In the genomic region with DNA sequence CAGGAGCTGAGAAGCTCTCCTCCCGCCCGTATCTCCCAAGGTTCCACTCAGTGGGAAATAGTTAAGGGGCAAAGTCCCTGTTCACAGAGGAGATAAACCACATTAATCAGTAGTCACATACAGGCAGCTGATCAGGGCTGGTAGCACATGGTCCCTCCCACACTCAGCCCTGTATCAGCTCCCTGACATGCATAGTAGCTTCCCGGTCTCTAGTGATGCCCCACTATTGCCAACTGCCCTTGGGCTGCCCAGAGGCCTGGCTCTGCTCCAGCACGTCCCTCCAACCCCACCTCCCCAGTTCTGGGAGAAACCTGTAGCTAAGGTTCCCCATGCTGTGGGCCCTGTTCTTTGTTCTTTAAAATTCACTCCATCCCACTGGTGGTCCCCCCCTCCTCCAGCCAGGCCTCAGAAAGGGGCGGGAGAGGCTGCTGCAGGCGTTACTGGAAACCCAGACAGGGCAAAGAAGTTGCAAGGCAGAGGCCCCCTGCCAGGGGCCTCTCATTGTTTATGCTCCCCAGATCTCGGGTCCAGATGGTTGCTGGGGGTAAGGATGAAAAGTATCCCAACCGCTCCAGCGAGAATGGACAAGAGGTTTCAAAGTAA, we compare ENCODE assay signal across 8 mouse cellular contexts. TPM values are rescaled to one million over a fixed set of nuclear protein-coding genes. Genes with fewer than 3 reads are reported as not detected.
DNase-seq lines count a peak whose midpoint lies in the region; ATAC-seq and TF ChIP-seq lines count a peak whose summit lies in the region.

No protein-coding gene starts in this region.

- peaks cover 39% of the 10 kb centered on the region for H3K4me1 ChIP-seq in lung, embryonic 16.5 days (replicated peaks; ENCODE audit: control insufficient read depth, insufficient read depth, low read length)
- H3K4me1 ChIP-seq in hindbrain, embryonic 10.5 days (replicated peaks), result peaks cover 76% of the 10 kb centered on the region
- peaks cover 70% of the 10 kb centered on the region for H3K4me1 ChIP-seq in liver, embryonic 13.5 days (replicated peaks)
- no peaks in the 10 kb centered on the region for H3K4me1 ChIP-seq in spleen, adult 2 months (ENCODE audit: control insufficient read depth, insufficient read depth, insufficient read length)

- DNase-seq in lung, postnatal 14 days, result no peak
- peak; percentile 63 for DNase-seq in c-Kit-positive CD71-positive TER-119-negative erythroid progenitor cells, embryonic 14.5 days (ENCODE audit: low read depth)
- peak; percentile 78 for DNase-seq in hindbrain, embryonic 10.5 days (ENCODE audit: low spot score)
- DNase-seq in liver, embryonic 13.5 days, result peak; percentile 78
- no peak for DNase-seq in spleen, adult 2 months (ENCODE audit: low read depth in 1 of 2, low spot score in 2 of 2)
- DNase-seq in cerebellum, adult 8-10 months, result no peak
- DNase-seq in urinary bladder, adult 2 months (ENCODE audit: low spot score), result no peak

- H3K9ac ChIP-seq in lung, embryonic 16.5 days (ENCODE audit: low read length), result peak overlapping the region; percentile 93
- H3K9ac ChIP-seq in liver, embryonic 13.5 days, result peak overlapping the region; percentile 90

- TF ChIP-seq POLR2A in spleen, adult 2 months (IDR thresholded peaks at IDR 0.05; ENCODE audit: low read depth, low read length), result no peak

- H3K36me3 ChIP-seq in lung, embryonic 16.5 days (ENCODE audit: control insufficient read depth, insufficient read depth, low read length), result peaks cover 4% of the 10 kb centered on the region
- peaks cover 42% of the 10 kb centered on the region for H3K36me3 ChIP-seq in hindbrain, embryonic 10.5 days
- H3K36me3 ChIP-seq in liver, embryonic 13.5 days, result peaks cover 16% of the 10 kb centered on the region; the same call in 1 of the 2 replicates
- no peaks in the 10 kb centered on the region for H3K36me3 ChIP-seq in spleen, adult 2 months (ENCODE audit: control insufficient read depth, insufficient read depth, low read length)

- peak overlapping the region; percentile 90 for H3K4me3 ChIP-seq in lung, embryonic 16.5 days (ENCODE audit: low read length)
- peak overlapping the region; percentile 96 for H3K4me3 ChIP-seq in hindbrain, embryonic 10.5 days
- H3K4me3 ChIP-seq in liver, embryonic 13.5 days (replicated peaks), result peak overlapping the region; percentile 81
- peak overlapping the region; percentile 71; the same call in 1 of the 2 replicates for H3K4me3 ChIP-seq in spleen, adult 2 months (ENCODE audit: extremely low read depth, insufficient read depth, insufficient read length)

- H3K9me3 ChIP-seq in lung, embryonic 16.5 days (ENCODE audit: control insufficient read depth, low read length), result no peaks in the 10 kb centered on the region
- H3K9me3 ChIP-seq in hindbrain, embryonic 10.5 days, result no peaks in the 10 kb centered on the region
- no peaks in the 10 kb centered on the region for H3K9me3 ChIP-seq in liver, embryonic 13.5 days (replicated peaks)

- 2% methylated on average over 9 of the region's 9 CpGs for WGBS in lung, embryonic 16.5 days
- 1% methylated on average over 9 of the region's 9 CpGs for WGBS in hindbrain, embryonic 10.5 days
- WGBS in liver, embryonic 13.5 days (ENCODE audit: insufficient replicate concordance), result 3% methylated on average over 9 of the region's 9 CpGs
- 60% methylated on average over 9 of the region's 9 CpGs for WGBS in spleen, adult 2 months

- H3K27me3 ChIP-seq in lung, embryonic 16.5 days (ENCODE audit: control insufficient read depth, insufficient read depth, low read depth, low read length), result no peaks in the 10 kb centered on the region
- H3K27me3 ChIP-seq in hindbrain, embryonic 10.5 days (ENCODE audit: insufficient read depth, poor library complexity, severe bottlenecking), result peaks cover 5% of the 10 kb centered on the region; the same call in 1 of the 2 replicates
- no peaks in the 10 kb centered on the region for H3K27me3 ChIP-seq in liver, embryonic 13.5 days
- H3K27me3 ChIP-seq in spleen, adult 2 months (ENCODE audit: control insufficient read depth, insufficient read depth, low read length), result no peaks in the 10 kb centered on the region

- ATAC-seq in lung, embryonic 16.5 days (ENCODE audit: low read depth), result no peak
- ATAC-seq in liver, embryonic 13.5 days (ENCODE audit: low read depth), result peak; percentile 83

- TF ChIP-seq CTCF in spleen, adult 2 months (IDR thresholded peaks at IDR 0.05; ENCODE audit: extremely low read depth, insufficient read depth, insufficient read length, insufficient replicate concordance), result no peak

- peak overlapping the region; percentile 99 for H3K27ac ChIP-seq in lung, embryonic 16.5 days (ENCODE audit: low read length)
- H3K27ac ChIP-seq in hindbrain, embryonic 10.5 days, result peak overlapping the region; percentile 99
- peak overlapping the region; percentile 96 for H3K27ac ChIP-seq in liver, embryonic 13.5 days
- H3K27ac ChIP-seq in spleen, adult 2 months (ENCODE audit: insufficient read depth, low read length), result peak overlapping the region; percentile 26; the same call in 1 of the 2 replicates

- peak overlapping the region; percentile 88 for H3K4me2 ChIP-seq in lung, embryonic 16.5 days (ENCODE audit: low read depth, low read length)
- peak overlapping the region; percentile 98 for H3K4me2 ChIP-seq in liver, embryonic 13.5 days

RNA-seq across cellular contexts. Expression of a gene that starts 1.8 kb away (rescaled TPM):
- polyA plus RNA-seq in lung, embryonic 16.5 days (2015; fragmentation: Nextera tagmentation; extraction: Ambion mirVana), result 129 and 130 TPM in 2 replicates
- polyA plus RNA-seq in hindbrain, embryonic 10.5 days (2016; fragmentation: Nextera tagmentation; extraction: Ambion mirVana), result 114 and 120 TPM in 2 replicates
- 17.3 and 18.4 TPM in 2 replicates for polyA plus RNA-seq in liver, embryonic 13.5 days (2015; fragmentation: Nextera tagmentation; extraction: Ambion mirVana)
- 20.2 and 20.9 TPM in 2 replicates for polyA plus RNA-seq in spleen, adult 2 months (2012; rRNA removed)
- polyA plus RNA-seq in urinary bladder, adult 2 months (2012; rRNA removed), result 19.8 and 27.1 TPM in 2 replicates

RNA-seq across cellular contexts. Expression of a gene that starts 40.0 kb away (rescaled TPM):
- polyA plus RNA-seq in lung, embryonic 16.5 days (2015; fragmentation: Nextera tagmentation; extraction: Ambion mirVana), result 0.90 and 3.1 TPM in 2 replicates
- 0.47 and 1.1 TPM in 2 replicates for polyA plus RNA-seq in hindbrain, embryonic 10.5 days (2016; fragmentation: Nextera tagmentation; extraction: Ambion mirVana)
- polyA plus RNA-seq in liver, embryonic 13.5 days (2015; fragmentation: Nextera tagmentation; extraction: Ambion mirVana), result not detected in 2 replicates
- not detected in 2 replicates for polyA plus RNA-seq in spleen, adult 2 months (2012; rRNA removed)
- 0.38 and 0.44 TPM in 2 replicates for polyA plus RNA-seq in urinary bladder, adult 2 months (2012; rRNA removed)

Comparison
In these comparisons a context has a peak if more than half of its experiments do, and no peak if none do; other contexts are left out.
1. H3K27ac ChIP-seq: peak in every context shown above with its lines; median percentile 99 in lung, embryonic 16.5 days; 99 in hindbrain, embryonic 10.5 days; 96 in liver, embryonic 13.5 days; 26 in spleen, adult 2 months.
2. DNase-seq: peak in c-Kit-positive CD71-positive TER-119-negative erythroid progenitor cells, embryonic 14.5 days (single experiment), hindbrain, embryonic 10.5 days (single experiment) and liver, embryonic 13.5 days (single experiment); none in lung, postnatal 14 days (single experiment), spleen, adult 2 months (0 of 2), cerebellum, adult 8-10 months (single experiment) and urinary bladder, adult 2 months (single experiment).
3. Peak in every context shown above with its lines, with median percentiles within 50 percentile points of each other: H3K4me3 ChIP-seq.